Mouse (Mus musculus) testis, adult 2 months (tissue): Measurements from ENCODE around the gene Olfr780.

Source experiments
- CTCF ChIP-seq: fragments of 200-500 bp; IDR thresholded peaks from 2 replicates; pipeline ENCODE4 v1.5.1; 2012; ENCODE audit warnings: low read depth, mild to moderate bottlenecking, inconsistent platforms, low read length, moderate library complexity; ENCODE audit not compliant: control insufficient read depth, insufficient read depth, insufficient replicate concordance
- POLR2A ChIP-seq: fragments of 200-500 bp; IDR thresholded peaks from 2 replicates; pipeline ENCODE4 v1.6.1; 2012; ENCODE audit warnings: low read depth, mild to moderate bottlenecking, inconsistent platforms, low read length, moderate library complexity; ENCODE audit not compliant: control insufficient read depth

GRCm38 (mm10) chr10:129348550-129348949, 30.6 kb downstream of the Olfr780 start, which contains the start of gene Olfr782:
- TF ChIP-seq CTCF (no peak), POLR2A (no peak)
